Mouse (Mus musculus) layer of hippocampus, postnatal 36 days (tissue): ENCODE measurements around the gene Yeats2. TPM values are rescaled to one million over a fixed set of nuclear protein-coding genes. Genes with fewer than 3 reads are reported as not detected.

Source experiments
- total RNA-seq, 2 experiments: library from RNA; stranded (reverse); gene quantifications; 2 replicates each; pipeline ENCODE4 v1.2.3; 2021

The Yeats2 gene
- total RNA-seq, 2 experiments from 2014 or later = 36.4 to 45.5 TPM

Other genes starting within 250 kb of the Yeats2 start
- 1 to 10 TPM; 1.3 to 1.5 TPM for gene Klhl6, start 158.0 kb upstream of the Yeats2 start, total RNA-seq
- gene Klhl24, start 43.5 kb upstream of the Yeats2 start, total RNA-seq = 10 to 100 TPM; 86.7 to 89.8 TPM
- gene Map6d1, start 100.3 kb downstream of the Yeats2 start, total RNA-seq = 10 to 100 TPM; 37.7 to 41.2 TPM
- 10 to 100 TPM; 56.2 to 61.9 TPM for gene Parl, start 161.3 kb downstream of the Yeats2 start, total RNA-seq
- not detected for gene Cyp2ab1, start 184.3 kb downstream of the Yeats2 start, total RNA-seq